Mouse (Mus musculus): ENCODE data around the gene Spdye4c. TPM values are rescaled to one million over a fixed set of nuclear protein-coding genes. Genes with fewer than 3 reads are reported as not detected.

Gene Spdye4c
- polyA plus RNA-seq, 1 experiment from 2014 or later = not detected

GRCm38 (mm10) chr2:128615366-128615765, 24.4 kb downstream of the Spdye4c start:
- no peak overlapping the region for H3K4me2 ChIP-seq (ENCODE audit: low read depth, low read length)
- H3K4me3 ChIP-seq (ENCODE audit: low read depth, low read length) = no peak overlapping the region
- H3K27ac ChIP-seq (ENCODE audit: low read depth) = no peak overlapping the region
- H3K36me3 ChIP-seq (replicated peaks; ENCODE audit: insufficient read depth, low read length) = peaks cover 78% of the 10 kb centered on the region
- TF ChIP-seq EP300 (IDR thresholded peaks at IDR 0.05; ENCODE audit: low read depth) = no peak
- TF ChIP-seq CTCF (IDR thresholded peaks at IDR 0.05; ENCODE audit: low read depth) = no peak
- ATAC-seq (no peak), DNase-seq (no peak)
- H3K9me3 ChIP-seq (ENCODE audit: low read length) = no peaks in the 10 kb centered on the region
- WGBS (ENCODE audit: insufficient replicate concordance) = 87% methylated on average over 4 of the region's 4 CpGs
- H3K27me3 ChIP-seq (ENCODE audit: insufficient read depth, low read length) = no peaks in the 10 kb centered on the region
- H3K9ac ChIP-seq (replicated peaks) = no peak overlapping the region
- H3K4me1 ChIP-seq (ENCODE audit: insufficient read depth) = peaks cover 15% of the 10 kb centered on the region

- TF ChIP-seq CTCF (IDR thresholded peaks at IDR 0.05; ENCODE audit: low read depth) = no peak
- TF ChIP-seq EP300 (IDR thresholded peaks at IDR 0.05; ENCODE audit: low read depth) = no peak
- no peak overlapping the region for H3K4me3 ChIP-seq (ENCODE audit: low read depth, low read length)
- H3K4me1 ChIP-seq (ENCODE audit: insufficient read depth) = no peaks in the 10 kb centered on the region
- no peak for DNase-seq
- no peak overlapping the region for H3K4me2 ChIP-seq (ENCODE audit: low read depth, low read length)
- ATAC-seq = no peak
- H3K27me3 ChIP-seq (ENCODE audit: insufficient read depth, low read length) = no peaks in the 10 kb centered on the region
- H3K9ac ChIP-seq (replicated peaks) = no peak overlapping the region
- peaks cover 74% of the 10 kb centered on the region for H3K36me3 ChIP-seq (replicated peaks; ENCODE audit: insufficient read depth, low read length)
- 79% methylated on average over 1 of the region's 1 CpGs for WGBS (ENCODE audit: insufficient replicate concordance)
- H3K9me3 ChIP-seq (ENCODE audit: low read length) = no peaks in the 10 kb centered on the region
- H3K27ac ChIP-seq (ENCODE audit: low read depth) = no peak overlapping the region
Observed at GRCm38 (mm10) chr2:128620578-128620977, 29.6 kb downstream of the Spdye4c start.

Other genes starting within 250 kb of the Spdye4c start
- gene Anapc1, start 96.2 kb downstream of the Spdye4c start, polyA plus RNA-seq (2015; fragmentation: Nextera tagmentation; extraction: Ambion mirVana) = 7.4 and 10.2 TPM in 2 replicates
- gene Mertk, start 107.7 kb downstream of the Spdye4c start, polyA plus RNA-seq (2015; fragmentation: Nextera tagmentation; extraction: Ambion mirVana) = 5.2 and 6.1 TPM in 2 replicates
- 15.7 and 17.5 TPM in 2 replicates for gene Tmem87b, start 226.9 kb downstream of the Spdye4c start, polyA plus RNA-seq (2015; fragmentation: Nextera tagmentation; extraction: Ambion mirVana)